Comparison of ENCODE assay signal across 27 mouse cellular contexts in the genomic region with DNA sequence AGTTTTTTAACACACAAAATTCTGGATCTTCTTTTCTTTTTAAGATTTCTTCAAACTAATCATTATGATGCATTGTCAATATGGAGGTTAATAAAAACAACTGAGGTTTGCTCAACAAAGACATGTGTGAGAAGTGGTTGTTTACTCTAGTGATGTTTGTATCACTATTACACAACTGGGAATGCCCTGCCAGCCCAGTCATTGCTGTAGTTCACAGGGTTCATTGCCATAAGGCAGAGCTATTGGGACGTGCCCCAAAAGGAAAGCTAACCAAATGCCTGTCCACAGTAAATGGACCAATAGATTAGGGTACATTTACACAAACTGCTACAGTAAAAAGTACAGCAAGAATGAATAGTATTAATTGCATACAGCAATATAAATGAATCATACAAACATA.
"Had no signal": no experiment of that assay in that cellular context is flagged by ENCODE, and none has a peak within 500 bp of the region (broad histone marks: within the 10 kb centered on the region; RNA-seq: fewer than 3 reads in every experiment).

No protein-coding gene starts in this region.

- H3K4me1 ChIP-seq: heart, embryonic 10.5 days; heart, embryonic 12.5 days; hindbrain, embryonic 10.5 days; hindbrain, embryonic 12.5 days; intestine, embryonic 15.5 days; limb, embryonic 10.5 days; limb, embryonic 12.5 days; liver, embryonic 13.5 days; liver, embryonic 15.5 days had no signal

- ATAC-seq: hindbrain, embryonic 16.5 days; inflammation-experienced regulatory T-cells, adult 6 months; intestine, embryonic 15.5 days; intestine, postnatal 0 days had no signal

- H3K27me3 ChIP-seq: heart, embryonic 12.5 days; hindbrain, embryonic 12.5 days; intestine, embryonic 15.5 days; limb, embryonic 12.5 days; liver, embryonic 13.5 days; liver, embryonic 15.5 days had no signal

- H3K4me3 ChIP-seq: gastrocnemius, adult 2 months; heart, embryonic 10.5 days; heart, embryonic 12.5 days; hindbrain, embryonic 10.5 days; hindbrain, embryonic 12.5 days; intestine, embryonic 15.5 days; layer of hippocampus, adult 2 months; left cerebral cortex, adult 2 months; limb, embryonic 10.5 days; limb, embryonic 12.5 days; liver, embryonic 13.5 days; liver, embryonic 15.5 days had no signal

- H3K9me3 ChIP-seq: heart, embryonic 10.5 days; heart, embryonic 12.5 days; hindbrain, embryonic 10.5 days; hindbrain, embryonic 12.5 days; intestine, embryonic 15.5 days; limb, embryonic 10.5 days; limb, embryonic 12.5 days; liver, embryonic 13.5 days; liver, embryonic 15.5 days had no signal

- H3K36me3 ChIP-seq: heart, embryonic 10.5 days; heart, embryonic 12.5 days; hindbrain, embryonic 10.5 days; hindbrain, embryonic 12.5 days; intestine, embryonic 15.5 days; limb, embryonic 10.5 days; limb, embryonic 12.5 days; liver, embryonic 13.5 days; liver, embryonic 15.5 days had no signal

- DNase-seq: gastrocnemius, adult 2 months; gastrocnemius, postnatal 10 days; gastrocnemius, postnatal 25 days; heart, adult 18-20 months; heart, postnatal 10 days; heart, postnatal 4 days; kidney, adult 18-20 months; kidney, adult 8-10 months; kidney, postnatal 10 days; kidney, postnatal 25 days; kidney, postnatal 4 days; liver; liver, embryonic 13.5 days had no signal

- H3K4me2 ChIP-seq: heart, embryonic 12.5 days; hindbrain, embryonic 12.5 days; hindbrain, embryonic 14.5 days; intestine, embryonic 15.5 days; limb, embryonic 12.5 days; liver, embryonic 13.5 days; liver, embryonic 15.5 days had no signal

- H3K27ac ChIP-seq: gastrocnemius, adult 2 months; heart, embryonic 10.5 days; hindbrain, embryonic 10.5 days; hindbrain, embryonic 12.5 days; hindbrain, embryonic 14.5 days; intestine, embryonic 15.5 days; layer of hippocampus, adult 2 months; left cerebral cortex, adult 2 months; limb, embryonic 10.5 days; limb, embryonic 12.5 days; liver, embryonic 13.5 days; liver, embryonic 15.5 days had no signal

- H3K9ac ChIP-seq: heart, embryonic 12.5 days; hindbrain, embryonic 12.5 days; hindbrain, embryonic 14.5 days; intestine, embryonic 15.5 days; limb, embryonic 12.5 days; liver, embryonic 13.5 days; liver, embryonic 15.5 days had no signal
